Mouse (Mus musculus): ENCODE data around the gene Vasn.

DNA sequence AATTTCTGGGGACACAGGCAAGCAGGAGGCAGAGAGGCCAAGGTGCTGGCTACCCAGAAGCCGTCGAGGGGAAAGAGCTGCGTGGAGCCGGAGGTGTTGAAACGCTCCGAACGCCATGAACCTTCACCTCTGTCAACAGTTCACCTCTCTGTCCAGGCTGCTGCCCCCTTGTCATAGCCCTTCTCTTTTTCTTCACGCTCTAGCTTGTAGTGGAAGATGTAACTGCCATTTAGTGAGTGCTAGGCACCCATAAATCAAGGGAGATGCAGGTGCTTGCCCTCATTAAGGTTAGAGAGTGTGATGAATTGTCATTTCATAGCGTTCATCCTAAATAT is 44.7 kb downstream of the Vasn start:
- TF ChIP-seq POLR2A (IDR thresholded peaks at IDR 0.05; ENCODE audit: control insufficient read depth, low read depth, low read length) (no peak), CTCF (IDR thresholded peaks at IDR 0.05; ENCODE audit: control insufficient read depth, insufficient read depth, insufficient replicate concordance, low read depth, low read length) (no peak)

Measured in testis, adult 2 months (tissue).